Mouse (Mus musculus) testis, postnatal 14 days (tissue): ENCODE measurements around the gene Kcnq1.

Source experiments
- DNase-seq: peaks from one replicate; pipeline ENCODE4 v3.0.0; 2021; ENCODE audit warnings: low spot score

Gene Kcnq1

DNA sequence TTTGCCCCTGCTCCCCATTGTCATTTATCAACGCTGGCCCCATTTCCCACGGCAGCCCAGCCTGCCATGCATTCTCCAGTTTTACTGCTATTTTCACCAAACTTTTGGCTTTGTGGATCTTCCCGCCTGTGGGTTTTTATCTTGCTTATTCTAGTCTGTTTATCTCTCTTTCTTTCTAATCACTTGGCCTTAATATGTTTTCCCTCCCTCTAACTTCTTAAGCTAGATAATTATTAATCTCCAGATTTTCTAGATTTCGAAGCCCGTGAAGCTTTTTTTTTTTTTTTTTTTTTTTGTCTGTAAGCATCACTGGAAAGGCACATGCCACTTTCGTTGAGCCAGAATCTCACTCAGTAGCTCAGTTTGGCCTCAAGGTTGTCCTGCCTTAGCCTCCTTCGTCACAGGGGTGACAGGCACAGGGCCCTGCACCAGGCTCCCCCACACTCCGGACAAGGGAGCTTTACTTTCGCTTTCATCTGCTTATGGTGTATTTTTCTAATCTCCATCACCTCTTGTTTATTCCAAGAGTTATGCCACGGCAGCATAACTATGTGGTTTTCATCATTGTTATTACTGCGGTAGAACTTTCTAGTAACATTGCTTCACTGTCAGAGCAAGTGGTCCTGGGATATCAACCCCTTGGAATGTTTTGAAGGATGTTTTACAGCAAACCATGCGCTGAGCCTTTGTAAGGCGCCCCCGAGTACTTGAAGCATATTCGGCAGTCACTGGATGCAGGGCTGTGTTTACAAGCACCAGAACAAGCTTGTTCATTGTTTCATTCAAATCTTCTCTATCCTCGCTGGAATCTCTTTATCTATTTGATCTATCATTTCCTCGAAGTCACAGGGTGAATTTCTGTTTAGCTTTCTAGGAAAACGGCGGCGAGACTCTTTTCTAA is 261.5 kb downstream of the Kcnq1 start:
- no peak for DNase-seq

DNA sequence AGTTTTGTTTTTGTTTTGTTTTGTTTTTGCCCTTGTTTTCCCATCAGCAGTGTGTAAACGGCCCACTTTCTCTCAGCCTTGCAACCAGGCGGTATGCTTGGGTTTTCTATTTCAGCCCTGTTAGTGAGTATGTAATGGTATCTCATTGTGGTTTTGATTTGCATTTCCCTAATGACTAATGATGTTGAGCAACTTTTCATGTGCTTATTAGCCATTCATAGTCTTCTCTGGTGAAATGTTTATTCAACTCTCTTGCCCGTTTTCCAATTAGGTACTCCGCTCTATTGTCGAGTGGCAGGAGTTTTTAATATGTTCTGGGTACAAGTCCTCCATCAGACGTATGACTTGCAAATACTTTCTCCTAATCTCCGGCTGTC is 262.1 kb downstream of the Kcnq1 start:
- DNase-seq: no peak

DNA sequence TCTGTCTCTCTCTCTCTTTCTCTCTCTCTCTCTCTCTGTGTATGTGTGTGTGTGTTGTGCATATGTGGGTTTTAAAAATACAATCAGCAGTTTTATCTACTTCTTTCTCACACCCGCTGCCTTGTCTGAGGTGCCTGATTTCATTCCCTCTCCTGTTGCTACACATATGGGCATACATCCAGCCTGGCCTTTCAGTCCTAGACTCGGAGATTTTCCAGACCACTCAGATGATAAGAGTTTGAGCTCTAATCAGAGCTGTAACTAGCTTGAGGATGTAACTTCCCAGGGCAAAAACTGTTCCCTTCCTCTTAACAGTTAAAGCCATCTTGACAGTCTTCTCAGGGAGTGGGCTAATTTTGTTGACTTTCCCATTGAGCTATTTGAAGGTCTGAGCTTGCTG is 265.2 kb downstream of the Kcnq1 start:
- DNase-seq: no peak

DNA sequence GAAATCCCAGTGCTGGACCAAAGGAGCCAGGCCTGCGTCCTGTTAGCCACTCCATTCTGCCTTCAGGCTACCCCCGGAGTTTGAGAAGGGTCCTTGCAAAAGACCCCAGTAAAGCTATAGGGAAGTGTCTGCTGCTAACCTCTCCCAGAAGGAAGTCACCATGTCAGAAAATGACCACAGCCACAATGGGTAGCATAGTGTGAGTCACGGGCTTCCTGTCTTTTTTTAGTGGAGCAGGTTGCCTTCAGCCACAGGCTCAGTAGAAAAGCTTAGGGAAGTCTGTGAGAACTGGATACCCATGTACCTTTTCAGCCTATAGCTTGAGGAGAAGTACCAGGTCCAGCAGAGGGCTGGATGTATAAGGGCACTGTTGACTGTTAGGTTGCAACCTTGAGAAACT is 267.1 kb downstream of the Kcnq1 start:
- DNase-seq: no peak

DNA sequence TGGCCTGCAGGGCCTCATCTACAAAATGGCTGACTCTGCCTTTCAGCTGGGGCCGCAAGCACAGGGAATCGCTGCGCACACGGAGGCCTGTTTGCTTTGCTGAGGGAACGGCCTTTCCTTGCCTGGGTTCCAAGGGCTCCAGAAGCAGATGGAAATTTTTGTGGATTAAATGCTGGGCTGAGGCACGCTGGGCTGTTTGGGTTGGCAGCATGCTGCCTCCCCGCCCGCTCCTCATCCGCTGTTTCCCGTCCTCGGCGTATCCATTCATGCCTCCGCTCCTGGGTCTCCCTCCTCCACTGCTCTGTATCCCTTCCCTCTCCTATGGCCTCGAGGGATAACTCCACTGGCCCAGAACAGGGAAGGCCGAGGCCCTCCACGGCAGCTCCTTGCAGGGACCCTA is 269.8 kb downstream of the Kcnq1 start:
- no peak for DNase-seq

DNA sequence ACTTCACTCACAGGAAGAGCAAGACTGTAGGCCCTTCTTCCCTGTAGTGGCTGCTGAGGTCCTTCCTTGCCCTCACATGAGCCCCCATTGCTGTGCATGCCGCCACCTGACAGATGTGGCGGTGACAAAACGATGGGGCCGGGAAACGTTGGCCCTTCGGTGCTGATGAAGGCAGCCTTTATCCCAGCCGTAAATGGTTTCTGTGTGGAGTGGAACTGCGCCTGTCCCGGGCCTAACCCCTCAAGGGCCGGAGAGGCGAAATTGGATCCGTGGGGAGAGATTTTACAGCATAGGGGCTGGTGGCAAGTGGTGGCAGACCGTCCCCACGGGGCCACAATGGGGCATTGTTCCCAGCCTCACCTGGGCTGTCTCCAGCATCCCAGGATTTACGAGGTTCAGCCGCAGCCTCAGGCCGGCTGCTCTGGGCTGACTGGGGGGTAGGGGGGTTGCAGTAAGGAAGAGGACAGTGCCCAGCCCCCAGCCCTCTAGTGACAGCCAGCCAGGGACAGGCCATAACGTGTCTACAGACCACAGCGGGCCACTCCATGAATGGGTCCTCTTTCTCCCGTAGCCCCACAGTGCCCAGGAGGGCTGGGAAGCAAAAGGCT is 274.4 kb downstream of the Kcnq1 start:
- no peak for DNase-seq

DNA sequence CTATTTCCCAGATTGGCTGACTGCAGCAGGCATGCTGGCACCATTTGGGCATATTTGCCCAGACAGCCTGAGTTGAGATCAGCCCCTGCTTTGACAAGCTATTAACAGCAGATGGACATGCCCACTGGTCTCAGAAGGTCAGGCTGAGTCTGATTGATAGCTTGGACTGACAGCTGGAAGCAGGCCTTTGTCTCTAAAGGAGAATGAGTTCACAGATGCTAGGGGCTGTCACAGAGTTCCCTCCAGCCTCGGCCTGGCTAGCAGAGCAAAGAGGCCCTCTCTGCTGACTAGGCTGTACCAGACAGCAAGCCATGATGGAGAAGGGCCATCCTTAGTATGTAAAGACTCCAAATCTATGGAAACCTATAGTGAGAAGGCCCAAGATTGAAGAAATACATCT is 280.5 kb downstream of the Kcnq1 start:
- DNase-seq: no peak

DNA sequence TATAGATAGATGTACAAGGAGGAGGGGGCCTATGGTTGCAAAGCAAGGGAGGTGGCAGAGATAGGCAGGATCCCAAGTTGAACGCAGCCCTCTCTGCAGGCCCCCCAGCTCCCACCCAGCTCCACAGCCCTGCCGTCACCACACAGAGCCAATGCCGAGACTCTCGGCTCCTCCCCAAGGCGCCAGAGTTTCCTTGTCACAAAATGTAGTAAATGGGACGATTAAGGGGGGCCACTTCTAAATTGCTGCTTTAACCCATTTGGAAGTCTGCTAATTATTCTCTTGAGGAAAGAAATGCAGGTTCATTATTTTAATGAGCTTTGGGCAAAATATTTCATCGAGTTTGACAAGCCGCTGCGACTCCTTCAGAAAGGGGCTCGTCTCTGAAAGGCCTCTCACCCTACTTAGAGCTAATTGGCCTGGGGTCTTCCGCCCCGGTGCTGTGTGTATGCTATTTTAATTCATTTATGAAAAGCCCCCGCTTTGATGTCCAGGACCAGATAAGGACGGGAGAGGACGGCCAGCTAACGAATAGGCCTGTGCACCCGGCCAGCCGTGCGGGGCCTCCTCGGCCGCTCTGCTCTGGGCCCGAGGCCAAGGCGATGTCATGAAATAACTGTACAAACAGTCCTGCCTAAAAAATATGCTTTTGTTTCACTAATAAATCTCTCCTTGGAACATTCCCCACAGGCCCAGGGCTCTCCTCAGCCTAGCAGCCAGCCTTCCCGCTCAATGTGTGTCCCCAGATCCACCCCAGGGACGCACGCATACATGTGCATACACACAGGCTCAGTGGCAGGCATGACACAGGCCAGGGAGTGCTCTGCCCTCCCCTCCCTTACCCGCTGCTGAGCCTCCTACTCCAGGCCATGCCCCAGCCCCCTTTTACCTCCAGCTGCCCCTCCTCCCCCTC is 282.9 kb downstream of the Kcnq1 start:
- peak; percentile 78 for DNase-seq

DNA sequence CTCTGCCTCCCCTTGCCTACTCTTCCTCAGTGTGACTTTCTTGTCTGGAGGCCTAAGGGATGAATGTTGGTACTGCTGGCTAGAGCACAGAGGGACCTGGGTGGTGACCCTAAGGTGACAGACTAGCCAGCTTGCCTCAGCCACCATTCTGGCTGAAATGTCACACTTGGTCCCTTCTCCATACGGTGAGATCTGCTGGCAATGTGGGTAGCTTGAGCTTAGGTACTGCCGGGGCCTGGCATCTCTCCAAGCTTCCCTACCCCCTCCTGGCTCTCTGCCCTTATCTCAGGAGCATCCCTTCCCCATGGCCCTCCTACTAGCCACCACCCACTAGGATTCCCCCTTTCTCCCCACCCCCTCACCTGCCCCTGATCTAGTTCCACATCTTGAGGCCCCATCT is 283.7 kb downstream of the Kcnq1 start:
- no peak for DNase-seq

DNA sequence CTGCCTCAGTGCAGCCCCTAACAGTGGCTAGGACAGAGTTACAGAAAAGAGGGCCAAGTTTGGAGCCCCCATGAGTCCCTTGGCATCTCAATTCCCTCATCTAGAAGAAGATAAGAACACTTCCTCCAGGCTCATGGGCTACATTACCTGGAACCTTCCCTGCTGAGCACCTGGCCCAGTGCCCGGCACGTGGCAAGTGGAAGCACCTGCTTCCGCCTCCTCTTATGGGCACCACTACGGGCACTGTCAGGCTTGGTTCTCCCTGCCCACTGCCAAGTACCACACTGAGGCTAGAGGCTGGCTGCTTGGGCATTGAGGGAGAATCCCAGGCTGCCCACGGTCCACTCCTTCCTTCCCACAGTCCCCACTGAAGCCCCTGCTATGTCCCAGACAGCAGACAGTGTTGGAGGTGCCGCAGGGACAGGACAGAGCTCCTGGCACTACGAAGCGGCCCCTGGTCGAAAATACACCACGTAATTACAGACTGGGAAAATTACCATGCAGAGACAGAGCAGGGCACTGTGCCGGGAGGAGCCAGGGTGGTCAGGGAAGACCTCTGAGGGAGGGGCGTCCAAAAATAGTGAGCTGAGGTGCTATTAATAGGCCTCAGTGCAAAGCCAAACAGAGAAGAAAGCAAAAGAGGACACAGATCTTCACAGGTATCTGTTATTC is 284.3 kb downstream of the Kcnq1 start:
- no peak for DNase-seq

DNA sequence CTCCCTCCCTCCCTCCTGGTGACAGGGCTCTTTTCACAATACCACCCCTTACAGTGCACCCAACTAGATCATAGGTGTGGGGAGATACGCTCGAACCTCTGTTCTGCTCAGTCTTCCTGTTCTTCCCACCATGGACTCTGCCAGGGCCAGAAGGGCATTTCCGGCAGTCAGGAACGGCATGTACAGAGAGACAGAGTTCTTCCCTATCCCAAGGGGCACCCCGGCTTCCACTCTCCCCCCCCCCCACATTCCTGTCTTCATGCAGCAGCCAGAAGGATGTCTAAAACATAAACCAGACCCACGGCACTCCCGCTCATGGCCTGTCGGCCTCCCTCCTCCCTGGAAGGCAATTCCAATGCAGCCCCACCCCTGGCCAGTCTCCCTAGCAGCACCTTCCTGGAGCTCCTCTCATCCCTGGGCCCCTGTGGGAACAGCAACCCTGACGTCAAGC is 289.0 kb downstream of the Kcnq1 start:
- DNase-seq: peak; percentile 31

DNA sequence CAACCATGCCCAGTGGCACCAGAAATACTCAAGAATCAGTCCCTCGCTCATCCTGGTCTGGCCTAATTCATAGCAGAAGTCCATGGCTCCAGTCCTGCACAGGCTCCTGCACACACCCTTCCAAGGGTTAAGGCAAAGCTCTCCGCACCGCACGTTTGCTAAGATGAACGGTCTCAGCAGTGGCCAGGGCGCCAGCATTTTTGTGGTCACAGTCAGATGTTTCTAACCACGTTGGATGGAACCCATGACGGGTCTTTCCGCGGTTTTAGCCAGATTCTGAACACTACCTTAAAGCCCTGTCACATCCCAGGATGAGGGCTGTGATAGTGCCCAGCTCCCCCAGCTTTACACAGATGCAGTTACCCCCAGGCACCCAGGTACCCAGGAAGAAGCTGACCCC is 293.6 kb downstream of the Kcnq1 start:
- DNase-seq: no peak

DNA sequence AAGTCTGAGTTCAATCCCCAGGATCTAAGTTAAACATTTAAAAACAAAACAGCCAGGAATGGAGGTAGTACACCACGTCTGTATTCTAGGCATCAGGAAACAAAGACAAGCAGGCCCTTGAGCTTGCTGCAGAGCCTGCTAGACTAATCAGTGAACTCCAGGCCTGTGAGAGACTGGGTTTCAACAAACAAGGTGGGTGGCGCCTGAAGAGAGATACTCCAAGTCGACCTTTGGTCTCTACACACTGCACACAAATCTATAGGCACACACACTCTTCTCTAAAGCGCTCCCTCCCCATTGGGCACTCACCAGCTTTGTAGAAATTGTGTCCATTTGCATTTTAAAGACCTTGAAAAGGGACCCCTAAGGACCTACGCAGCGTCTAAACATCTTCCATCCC is 294.4 kb downstream of the Kcnq1 start:
- DNase-seq: no peak

DNA sequence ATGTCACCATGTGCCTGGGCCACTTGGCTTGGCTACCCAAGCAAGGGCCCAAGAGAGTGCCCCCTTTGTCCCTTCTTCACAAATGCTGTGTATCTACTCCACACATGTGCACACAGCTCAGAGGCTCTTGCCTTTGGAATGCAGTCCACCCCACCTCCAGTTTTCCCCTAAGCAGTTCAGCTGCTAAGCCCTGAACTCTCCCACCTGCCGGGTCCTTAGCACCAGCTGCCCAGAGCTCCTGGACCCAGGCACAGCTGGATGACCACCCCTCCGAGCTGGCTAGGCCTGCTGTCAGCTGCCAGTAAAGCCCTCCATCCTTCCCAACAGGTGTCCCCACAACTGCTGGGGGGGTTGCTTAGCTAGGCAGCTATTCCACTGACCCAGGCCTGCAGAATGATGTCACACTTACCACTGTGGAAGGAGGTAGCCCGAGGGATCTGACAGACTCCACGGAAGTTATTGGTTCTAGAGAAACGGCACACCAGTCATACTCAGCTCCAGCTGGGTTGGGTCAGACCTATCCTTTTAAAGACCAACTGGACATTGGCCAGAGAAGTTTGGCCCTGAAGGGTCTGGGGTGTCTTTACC is 295.4 kb downstream of the Kcnq1 start:
- DNase-seq: no peak

DNA sequence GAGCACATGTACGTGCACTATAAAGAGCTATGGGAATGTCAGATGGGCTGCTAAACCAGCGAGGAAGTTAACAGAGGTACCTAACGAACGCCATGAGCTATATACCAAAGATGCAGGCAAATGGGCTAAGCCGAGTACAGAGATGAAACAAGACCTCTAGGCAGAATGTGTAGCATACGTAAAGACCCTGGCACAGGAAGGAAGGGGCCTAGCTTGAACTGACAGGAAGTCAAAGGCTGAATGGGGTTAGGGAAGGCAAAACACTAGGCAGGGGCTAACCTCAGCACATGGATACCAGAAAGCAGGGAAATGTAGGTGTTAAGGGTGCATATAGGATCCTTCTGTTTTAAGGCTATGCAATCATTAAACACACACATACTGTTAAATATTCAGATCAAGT is 298.1 kb downstream of the Kcnq1 start:
- DNase-seq: no peak

DNA sequence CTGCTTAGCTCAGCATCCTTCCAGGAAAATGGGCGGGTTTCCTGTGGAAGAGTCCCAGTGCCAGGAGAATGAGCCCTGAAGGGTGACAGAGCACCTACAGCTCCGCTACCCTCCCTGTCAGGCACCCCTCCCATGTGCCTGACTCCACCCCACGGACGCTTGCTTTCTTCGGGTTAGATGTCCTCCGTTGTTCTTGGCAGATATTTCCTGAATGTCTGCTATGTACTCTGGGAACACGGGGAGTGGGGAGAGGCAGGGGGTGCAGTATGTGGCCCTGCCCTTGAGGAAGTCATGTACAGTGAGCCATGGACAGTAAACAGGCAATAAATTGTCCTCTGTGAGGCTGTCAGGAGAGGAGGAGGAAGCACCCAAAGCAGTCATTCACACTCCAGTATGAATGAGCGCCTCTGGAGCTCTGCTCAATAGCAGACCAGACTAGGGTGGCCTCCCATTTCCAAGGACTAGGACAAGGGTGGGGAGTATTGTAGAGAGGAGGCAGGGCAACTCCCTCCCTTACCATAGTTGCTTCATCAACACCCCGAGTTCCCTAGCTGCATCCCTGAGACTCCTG is 301.9 kb downstream of the Kcnq1 start:
- DNase-seq: no peak

DNA sequence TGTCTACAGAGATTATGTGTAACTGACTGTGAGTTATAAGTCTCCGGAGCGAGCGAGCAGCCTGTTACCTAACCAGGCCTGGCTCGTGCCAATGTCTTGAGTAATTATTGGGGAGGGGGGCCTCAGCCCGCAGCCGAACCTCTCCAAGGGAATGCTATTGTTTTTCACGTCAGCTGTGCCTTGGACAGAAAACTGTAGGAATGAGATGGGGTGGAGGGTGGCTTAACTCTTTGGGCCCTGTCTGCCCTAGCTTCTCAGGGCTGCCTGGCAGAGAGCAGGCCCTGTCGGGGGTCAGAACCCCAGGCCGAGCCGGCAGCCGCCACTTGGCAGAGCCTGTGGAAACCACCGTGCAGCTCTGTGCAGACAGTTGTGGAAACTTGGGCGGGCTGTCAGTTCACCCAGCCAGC is 302.5 kb downstream of the Kcnq1 start:
- DNase-seq: no peak

DNA sequence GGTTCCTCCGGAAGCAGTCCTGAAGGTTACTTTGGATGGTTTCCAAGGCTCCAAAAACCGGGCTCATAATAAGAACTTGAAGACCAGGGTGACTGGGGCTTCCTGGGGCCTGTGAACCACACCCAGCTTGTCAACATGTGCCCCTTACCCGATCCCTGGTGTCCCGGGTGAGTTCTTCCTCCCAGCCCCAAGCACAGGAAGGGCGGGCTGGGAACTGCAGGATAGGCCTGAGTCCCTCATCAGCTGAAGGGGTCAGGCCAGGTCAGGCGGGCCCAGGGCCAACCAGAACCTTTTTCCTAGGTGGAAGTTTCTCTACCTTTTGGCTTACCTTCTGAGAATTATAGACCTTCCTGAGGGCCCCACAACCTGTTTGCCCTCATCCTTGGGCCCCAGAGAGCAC is 306.4 kb downstream of the Kcnq1 start:
- no peak for DNase-seq

DNA sequence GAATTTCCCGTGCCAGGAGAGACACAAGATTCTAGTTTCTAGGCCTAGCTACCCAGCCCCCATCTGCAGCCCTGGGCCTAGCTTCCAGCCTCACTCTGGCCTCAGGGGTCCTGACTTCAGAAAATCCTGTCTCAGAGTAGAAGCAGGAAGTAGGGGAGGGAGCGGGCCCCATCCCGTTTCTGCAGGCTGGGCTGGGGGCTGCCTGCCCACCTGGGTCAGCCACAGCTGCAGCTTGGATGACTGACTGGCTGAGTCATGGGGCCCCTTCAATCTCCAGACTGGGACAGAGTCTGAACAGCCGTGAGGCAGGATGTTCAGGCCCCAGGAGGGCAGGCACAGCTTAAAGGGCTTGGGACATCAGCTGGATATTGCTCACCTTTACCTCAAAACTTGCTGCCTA is 308.9 kb downstream of the Kcnq1 start:
- no peak for DNase-seq

DNA sequence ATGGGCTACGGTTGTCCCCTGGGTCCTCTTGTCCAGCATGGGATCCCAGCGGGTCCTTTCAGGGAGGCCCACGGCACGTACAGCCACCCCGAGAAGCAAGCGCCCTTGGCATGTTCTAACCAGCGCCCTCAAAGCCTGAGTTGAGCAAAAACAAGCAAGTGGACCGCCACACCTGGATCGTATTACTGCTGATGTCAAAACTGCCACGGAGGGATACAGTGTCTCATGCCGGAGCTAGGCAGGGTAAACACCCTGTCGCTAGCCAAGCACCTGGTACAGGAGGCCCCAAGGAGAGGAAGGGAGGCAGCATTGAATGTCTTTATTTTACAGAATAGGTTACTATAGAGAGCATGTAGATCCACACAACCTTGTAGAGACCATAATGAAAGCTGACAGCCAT is 310.2 kb downstream of the Kcnq1 start:
- DNase-seq: no peak

DNA sequence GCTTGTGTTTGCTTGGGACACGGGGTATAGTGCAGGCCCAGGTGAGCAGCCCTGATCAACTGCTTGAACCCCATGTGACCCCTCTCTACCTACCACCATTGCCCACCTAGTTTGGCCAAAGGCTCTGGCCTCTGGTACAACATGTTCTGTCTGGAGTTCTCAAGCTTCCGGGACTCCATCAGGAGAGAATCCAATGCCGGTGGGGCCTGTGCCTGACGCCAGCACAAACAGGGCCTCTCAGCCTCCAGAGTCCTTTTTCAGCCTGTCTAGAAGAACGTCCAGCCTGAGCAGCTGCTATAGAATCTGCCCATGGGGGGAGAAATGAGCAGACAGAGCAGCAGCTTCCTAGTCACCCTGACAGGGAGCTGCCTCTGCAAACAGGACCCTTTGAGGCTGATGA is 311.7 kb downstream of the Kcnq1 start:
- DNase-seq: no peak
